Mouse (Mus musculus) forebrain, embryonic 16.5 days (tissue): ENCODE data around the gene Arhgef18. TPM values are rescaled to one million over a fixed set of nuclear protein-coding genes. Genes with fewer than 3 reads are reported as not detected.
A peak's percentile ranks its signal among the peaks of the same experiment; 100 is the strongest.

Source experiments
- ATAC-seq: fragments of 200-750 bp; cut with Nextera tagmentation; 2 replicates; pipeline ENCODE4 v1.8.0; 2017; ENCODE audit warnings: mild to moderate bottlenecking, moderate library complexity
- H3K27ac ChIP-seq: fragments of 300-500 bp; sonication (generic); 2 replicates; pipeline ENCODE4 v1.5.1; 2014; ENCODE audit warnings: low read length, control low read depth
- H3K27me3 ChIP-seq: fragments of 300-500 bp; sonication (generic); replicated peaks from 2 replicates; pipeline ENCODE4 v1.6.1; 2014; ENCODE audit warnings: low read length; ENCODE audit not compliant: control insufficient read depth, insufficient read depth
- H3K36me3 ChIP-seq: fragments of 300-500 bp; sonication (generic); 2 replicates; pipeline ENCODE4 v1.6.1; 2014; ENCODE audit not compliant: control insufficient read depth, insufficient read depth
- H3K4me1 ChIP-seq: fragments of 300-500 bp; sonication (generic); replicated peaks from 2 replicates; pipeline ENCODE4 v1.6.1; 2014; ENCODE audit warnings: low read length; ENCODE audit not compliant: control insufficient read depth, insufficient read depth
- H3K4me2 ChIP-seq: fragments of 300-500 bp; sonication (generic); 2 replicates; pipeline ENCODE4 v1.6.1; 2014; ENCODE audit warnings: mild to moderate bottlenecking, low read length, control low read depth
- H3K4me3 ChIP-seq: fragments of 300-500 bp; sonication (generic); replicated peaks from 2 replicates; pipeline ENCODE4 v1.5.1; 2014; ENCODE audit warnings: mild to moderate bottlenecking, low read length, control low read depth
- H3K9ac ChIP-seq: fragments of 300-500 bp; sonication (generic); replicated peaks from 2 replicates; pipeline ENCODE4 v1.6.1; 2014; ENCODE audit warnings: low read depth, low read length, control low read depth
- H3K9me3 ChIP-seq: fragments of 300-500 bp; sonication (generic); 2 replicates; pipeline ENCODE4 v1.6.1; 2016; ENCODE audit warnings: low read length; ENCODE audit not compliant: control insufficient read depth
- WGBS: fragments of 180-500 bp; shearing (Covaris S2); extraction: QIAGEN DNeasy Blood & Tissue Kit; methylation state at CpG from one replicate; pipeline ENCODE4 v1.1.7; 2014; 5-methylcytosine and 5-hydroxymethylcytosine counted together
- polyA plus RNA-seq: library from polyadenylated mRNA; unstranded; fragments of >200 nt; fragmentation: Nextera tagmentation; extraction: Ambion mirVana; gene quantifications from 2 replicates; pipeline ENCODE4 v1.2.1, GENCODE M21; 2015

Gene Arhgef18
- polyA plus RNA-seq, 1 experiment from 2014 or later = 12.9 TPM

DNA sequence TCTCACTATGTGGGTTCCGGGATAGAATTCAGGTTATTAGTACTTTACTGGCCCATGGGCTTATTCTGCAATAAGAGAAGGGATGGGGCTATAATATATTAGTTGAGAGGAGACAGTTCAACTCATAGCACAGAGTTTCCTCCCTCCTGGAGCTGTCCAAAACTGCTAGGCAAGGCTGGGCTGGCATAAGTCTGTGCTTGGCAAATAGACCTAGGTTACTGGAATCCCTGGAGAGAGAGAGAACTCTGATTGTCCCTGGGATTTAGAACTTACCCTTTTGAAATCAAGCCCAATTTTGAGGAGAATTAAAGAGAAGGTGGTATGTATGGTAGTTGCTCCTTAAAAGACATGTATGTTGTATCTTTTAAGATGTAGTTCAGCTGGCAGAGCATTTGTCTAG is 3.3 kb upstream of the Arhgef18 start:
- Histone ChIP-seq H3K4me1 (peaks cover 18% of the 10 kb centered on the region), H3K9ac (no peak overlapping the region), H3K27me3 (no peaks in the 10 kb centered on the region), H3K36me3 (no peaks in the 10 kb centered on the region), H3K4me3 (no peak overlapping the region), H3K9me3 (no peaks in the 10 kb centered on the region), H3K4me2 (no peak overlapping the region), H3K27ac (no peak overlapping the region)
- ATAC-seq = no peak
- WGBS = 95% methylated on average over 1 of the region's 1 CpGs

DNA sequence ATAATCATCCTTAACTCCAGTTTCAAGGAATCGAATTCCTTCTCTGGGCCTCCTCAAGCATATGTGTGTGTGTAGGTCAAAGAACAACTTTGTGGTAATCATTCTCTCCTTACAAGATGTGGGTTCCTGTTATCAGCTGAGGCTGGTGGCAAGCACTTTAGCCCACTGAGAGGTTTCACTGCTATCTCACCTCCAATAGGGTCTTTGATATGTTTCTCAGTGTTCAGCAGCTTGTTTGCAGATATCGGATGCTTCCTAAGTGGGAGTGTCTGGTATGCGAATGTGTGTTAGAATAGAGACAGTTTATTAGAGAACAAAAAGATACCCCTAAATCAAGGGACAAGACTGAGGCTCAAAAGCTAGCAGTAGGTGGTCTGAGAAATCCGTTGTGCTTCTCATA is 513 bp upstream of the Arhgef18 start:
- Histone ChIP-seq H3K27ac (no peak overlapping the region), H3K36me3 (no peaks in the 10 kb centered on the region), H3K27me3 (no peaks in the 10 kb centered on the region), H3K4me1 (peaks cover 28% of the 10 kb centered on the region), H3K9me3 (no peaks in the 10 kb centered on the region), H3K4me3 (peak overlapping the region; percentile 87), H3K4me2 (peak overlapping the region; percentile 89), H3K9ac (peak overlapping the region; percentile 77)
- WGBS = 53% methylated on average over 4 of the region's 4 CpGs
- no peak for ATAC-seq

DNA sequence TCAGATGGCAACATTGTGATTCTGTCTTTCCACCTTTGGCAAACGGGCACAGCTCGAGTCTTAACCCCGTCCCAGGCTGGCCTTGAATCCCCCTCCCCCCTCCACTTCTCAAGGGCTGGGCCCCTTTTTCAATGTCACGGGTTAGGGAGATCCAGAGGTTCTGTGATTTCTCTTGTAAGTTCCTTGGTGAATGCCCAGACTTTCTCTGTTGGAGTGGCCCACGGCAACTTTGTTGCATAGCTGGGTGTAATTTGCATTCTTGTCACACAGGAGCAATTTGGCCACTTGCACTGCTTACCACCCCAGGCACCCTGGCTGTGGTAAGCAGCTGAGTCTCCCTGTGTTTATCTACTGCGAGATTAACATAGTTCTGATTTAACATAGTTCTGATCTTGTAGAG is 1.8 kb downstream of the Arhgef18 start:
- Histone ChIP-seq H3K9ac (no peak overlapping the region), H3K4me1 (peaks cover 28% of the 10 kb centered on the region), H3K4me2 (peak overlapping the region; percentile 19), H3K36me3 (no peaks in the 10 kb centered on the region), H3K27me3 (no peaks in the 10 kb centered on the region), H3K27ac (no peak overlapping the region), H3K4me3 (no peak overlapping the region), H3K9me3 (no peaks in the 10 kb centered on the region)
- 6% methylated on average over 6 of the region's 6 CpGs for WGBS
- no peak for ATAC-seq

DNA sequence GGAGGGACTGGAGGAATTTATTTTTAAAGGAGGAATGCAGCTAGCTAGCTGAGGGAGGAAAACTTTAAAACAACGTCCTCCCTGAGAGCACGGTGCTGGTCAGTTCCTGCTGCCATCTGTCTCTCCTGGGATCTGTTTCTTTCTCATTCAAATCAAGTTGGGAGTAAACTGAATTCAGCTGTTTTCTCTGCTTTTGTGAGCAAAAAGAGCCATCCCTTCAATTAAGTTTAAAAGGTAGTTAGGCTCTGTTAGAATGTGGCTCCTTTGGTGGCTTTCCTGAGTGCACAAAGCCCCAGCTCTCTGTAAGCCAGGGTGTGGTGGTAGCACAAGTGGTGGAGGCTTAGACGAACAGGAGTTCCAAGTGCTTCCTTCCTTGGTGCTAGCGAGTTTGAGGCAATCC is 2.4 kb downstream of the Arhgef18 start:
- Histone ChIP-seq H3K4me3 (no peak overlapping the region), H3K4me1 (peaks cover 28% of the 10 kb centered on the region), H3K9ac (no peak overlapping the region), H3K36me3 (no peaks in the 10 kb centered on the region), H3K4me2 (peak overlapping the region; percentile 15), H3K27me3 (no peaks in the 10 kb centered on the region), H3K9me3 (no peaks in the 10 kb centered on the region), H3K27ac (0 out of 2 replicates have a peak overlapping the region, but pooled peaks have one; percentile 1)
- whole genome bisulfite sequencing = 7% methylated on average over 4 of the region's 4 CpGs
- no peak for ATAC-seq

DNA sequence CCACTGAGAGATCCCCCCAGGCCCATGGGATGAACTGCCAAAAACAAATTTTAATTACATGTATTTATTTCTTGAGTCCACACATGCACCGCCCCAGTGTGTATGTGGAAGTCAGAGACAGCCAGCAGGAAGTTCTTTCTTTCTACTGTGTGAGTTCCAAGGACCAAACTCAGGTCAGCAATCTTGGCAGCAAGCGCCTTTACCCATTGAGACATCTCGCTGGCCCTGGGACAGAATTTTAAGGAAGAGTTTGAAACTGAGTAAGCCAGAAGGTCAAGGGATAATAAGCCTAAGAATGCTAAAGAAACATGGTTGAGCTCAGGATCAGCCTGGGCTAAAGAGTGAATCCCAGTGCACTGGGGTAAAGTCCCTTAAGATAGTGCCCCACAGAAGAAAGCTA is 4.8 kb downstream of the Arhgef18 start:
- 91% methylated on average over 3 of the region's 3 CpGs for WGBS
- Histone ChIP-seq H3K4me2 (no peak overlapping the region), H3K9ac (no peak overlapping the region), H3K27me3 (no peaks in the 10 kb centered on the region), H3K9me3 (no peaks in the 10 kb centered on the region), H3K27ac (no peak overlapping the region), H3K4me3 (no peak overlapping the region), H3K4me1 (peaks cover 24% of the 10 kb centered on the region), H3K36me3 (no peaks in the 10 kb centered on the region)
- no peak for ATAC-seq

DNA sequence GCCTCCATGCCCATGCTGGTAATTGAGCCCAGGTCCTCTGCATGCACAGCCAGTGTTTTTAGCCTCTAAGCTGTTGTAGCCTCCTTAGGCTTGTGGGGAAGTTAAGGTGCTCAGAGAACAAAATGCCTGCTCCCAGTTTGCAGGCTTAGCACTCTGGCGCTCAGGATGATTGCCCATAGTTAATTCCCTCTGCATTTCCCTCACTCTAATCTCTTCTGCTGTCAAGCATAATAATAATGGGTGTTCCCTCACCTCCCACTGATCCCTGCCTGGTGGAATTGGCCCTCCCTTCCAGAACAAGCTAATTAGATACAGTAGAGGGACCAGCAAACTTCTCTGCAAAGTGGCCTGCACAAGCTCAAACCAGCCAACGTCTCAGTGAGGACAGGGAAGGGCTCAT is 7.7 kb downstream of the Arhgef18 start:
- H3K4me1 ChIP-seq = no peaks in the 10 kb centered on the region
- H3K27ac ChIP-seq = no peak overlapping the region
- no peak overlapping the region for H3K9ac ChIP-seq
- H3K4me2 ChIP-seq = no peak overlapping the region
- ATAC-seq = no peak
- no peaks in the 10 kb centered on the region for H3K9me3 ChIP-seq
- H3K36me3 ChIP-seq = no peaks in the 10 kb centered on the region
- no peaks in the 10 kb centered on the region for H3K27me3 ChIP-seq
- no peak overlapping the region for H3K4me3 ChIP-seq
- 19% methylated on average over 2 of the region's 2 CpGs for WGBS

DNA sequence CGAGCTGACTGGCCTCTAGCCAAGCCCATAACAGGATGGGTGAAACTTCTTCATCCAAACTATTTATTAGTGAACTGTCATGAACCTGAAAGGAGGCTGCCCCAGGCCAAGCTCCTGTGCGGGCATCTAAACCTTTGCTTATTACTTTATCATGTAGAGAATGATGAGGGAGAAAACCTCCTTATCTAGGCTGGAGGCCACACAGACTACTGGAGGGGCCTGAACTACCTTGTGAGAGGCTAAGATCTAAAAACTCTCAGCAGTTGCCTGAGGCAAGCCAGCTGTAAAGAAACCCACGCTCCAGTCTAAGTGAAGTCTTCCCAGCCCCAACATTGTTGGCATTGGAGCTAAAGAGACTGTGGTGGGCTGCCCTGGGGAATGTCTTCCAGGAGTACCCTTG is 14.6 kb downstream of the Arhgef18 start:
- H3K27ac ChIP-seq = no peak overlapping the region
- no peaks in the 10 kb centered on the region for H3K27me3 ChIP-seq
- no peak overlapping the region for H3K4me3 ChIP-seq
- H3K9ac ChIP-seq = no peak overlapping the region
- H3K36me3 ChIP-seq = no peaks in the 10 kb centered on the region
- 92% methylated on average over 3 of the region's 3 CpGs for WGBS
- no peaks in the 10 kb centered on the region for H3K9me3 ChIP-seq
- no peak for ATAC-seq
- no peaks in the 10 kb centered on the region for H3K4me1 ChIP-seq
- H3K4me2 ChIP-seq = no peak overlapping the region

DNA sequence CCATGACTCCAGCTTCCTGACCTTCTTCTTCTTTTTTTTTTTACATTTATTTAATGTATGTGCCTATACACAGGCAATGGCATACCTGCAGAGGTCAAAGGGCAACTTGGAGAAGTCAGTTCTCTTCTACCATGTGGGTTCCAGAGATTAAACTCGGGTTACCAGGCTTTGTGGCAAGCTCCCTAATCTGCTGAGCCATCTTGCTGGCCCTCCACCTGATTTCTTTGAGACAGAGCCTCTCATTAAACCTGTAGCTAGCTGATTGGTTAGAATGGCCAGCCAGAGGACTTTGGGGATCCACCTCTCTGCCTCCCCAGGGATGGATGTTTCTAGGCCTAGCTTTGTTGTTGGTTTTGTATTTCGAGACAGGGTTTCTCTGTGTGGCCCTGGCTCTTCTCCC is 18.3 kb downstream of the Arhgef18 start:
- Histone ChIP-seq H3K4me2 (no peak overlapping the region), H3K27me3 (no peaks in the 10 kb centered on the region), H3K4me3 (no peak overlapping the region), H3K27ac (no peak overlapping the region), H3K9ac (no peak overlapping the region), H3K9me3 (no peaks in the 10 kb centered on the region), H3K36me3 (no peaks in the 10 kb centered on the region), H3K4me1 (peaks cover 9% of the 10 kb centered on the region)
- 85% methylated on average over 2 of the region's 2 CpGs for WGBS
- ATAC-seq = no peak

DNA sequence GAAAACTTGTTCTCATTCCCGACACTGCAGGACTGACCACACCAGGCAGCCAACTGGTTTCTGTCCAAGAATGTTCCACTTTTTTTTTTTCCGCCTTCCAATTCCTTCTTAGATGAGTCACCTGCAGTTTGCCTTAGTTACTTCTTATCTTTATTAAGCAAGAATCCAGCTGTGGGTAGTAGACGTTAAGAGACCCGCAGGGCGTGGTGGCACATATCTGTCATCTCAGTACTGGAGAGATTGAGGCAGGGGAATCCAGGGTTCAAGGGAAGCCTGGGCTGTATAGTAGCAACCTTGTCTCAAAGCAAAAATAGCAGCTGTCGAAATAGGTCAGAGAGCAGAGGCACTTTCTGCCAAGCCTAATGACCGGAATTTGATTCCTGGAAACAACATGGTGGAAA is 19.1 kb downstream of the Arhgef18 start:
- H3K9me3 ChIP-seq = no peaks in the 10 kb centered on the region
- peaks cover 10% of the 10 kb centered on the region for H3K4me1 ChIP-seq
- no peak overlapping the region for H3K4me3 ChIP-seq
- 93% methylated on average over 7 of the region's 7 CpGs for WGBS
- no peak for ATAC-seq
- H3K27ac ChIP-seq = no peak overlapping the region
- no peaks in the 10 kb centered on the region for H3K36me3 ChIP-seq
- H3K4me2 ChIP-seq = no peak overlapping the region
- H3K9ac ChIP-seq = no peak overlapping the region
- no peaks in the 10 kb centered on the region for H3K27me3 ChIP-seq

DNA sequence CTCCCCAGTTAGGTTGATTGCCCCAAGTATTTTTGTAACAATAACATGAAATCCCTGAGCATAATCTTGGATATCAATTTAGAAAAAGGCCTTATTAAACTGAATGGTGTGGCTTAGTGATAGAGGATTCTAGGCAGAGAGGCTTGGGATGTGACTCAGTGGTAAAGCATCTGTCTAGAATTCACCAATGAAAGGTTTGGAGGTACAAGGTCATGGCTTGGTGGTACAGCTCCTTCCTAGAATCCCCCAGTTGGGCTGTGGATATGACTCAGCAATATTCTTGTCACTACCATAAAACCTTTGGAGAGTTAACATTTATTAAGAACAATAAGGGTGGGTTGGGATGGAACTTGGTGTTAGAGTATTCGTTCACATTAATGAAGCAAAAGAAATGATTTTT is 20.0 kb downstream of the Arhgef18 start:
- Histone ChIP-seq H3K36me3 (no peaks in the 10 kb centered on the region), H3K27ac (no peak overlapping the region), H3K9ac (no peak overlapping the region), H3K4me3 (no peak overlapping the region), H3K27me3 (no peaks in the 10 kb centered on the region), H3K9me3 (no peaks in the 10 kb centered on the region), H3K4me1 (peaks cover 18% of the 10 kb centered on the region), H3K4me2 (no peak overlapping the region)
- ATAC-seq = no peak
- 100% methylated on average over 1 of the region's 1 CpGs for WGBS
